Mouse (Mus musculus) lung, embryonic 16.5 days (tissue): ENCODE measurements at regions not wholly inside any gene's neighbourhood (a gene's known extent, or its start where the extent isn't known, plus 50 kb on each side); places are given as distances from the start of the nearest gene placed in this dataset.

Experiments
- ATAC-seq: fragments of 200-750 bp; cut with Nextera tagmentation; 2 replicates; pipeline ENCODE4 v1.8.0; 2017; ENCODE audit warnings: low read depth, mild to moderate bottlenecking, moderate library complexity
- H3K27ac ChIP-seq: fragments of 300-500 bp; sonication (generic); 2 replicates; pipeline ENCODE4 v1.5.1; 2014; ENCODE audit warnings: mild to moderate bottlenecking, control low read depth, low read length
- H3K27me3 ChIP-seq: fragments of 300-500 bp; sonication (generic); 2 replicates; pipeline ENCODE4 v1.6.1; 2014; ENCODE audit warnings: low read depth, low read length, mixed read lengths; ENCODE audit not compliant: control insufficient read depth, insufficient read depth
- H3K36me3 ChIP-seq: fragments of 300-500 bp; sonication (generic); 2 replicates; pipeline ENCODE4 v1.6.1; 2014; ENCODE audit warnings: low read length; ENCODE audit not compliant: control insufficient read depth, insufficient read depth
- H3K4me1 ChIP-seq: fragments of 300-500 bp; sonication (generic); replicated peaks from 2 replicates; pipeline ENCODE4 v1.6.1; 2014; ENCODE audit warnings: low read length, mixed read lengths; ENCODE audit not compliant: control insufficient read depth, insufficient read depth
- H3K4me2 ChIP-seq: fragments of 300-500 bp; sonication (generic); 2 replicates; pipeline ENCODE4 v1.6.1; 2014; ENCODE audit warnings: low read depth, low read length, control low read depth
- H3K4me3 ChIP-seq: fragments of 300-500 bp; sonication (generic); 2 replicates; pipeline ENCODE4 v1.5.1; 2014; ENCODE audit warnings: mild to moderate bottlenecking, low read length, control low read depth
- H3K9ac ChIP-seq: fragments of 300-500 bp; sonication (generic); 2 replicates; pipeline ENCODE4 v1.6.1; 2014; ENCODE audit warnings: low read length, control low read depth
- H3K9me3 ChIP-seq: fragments of 300-500 bp; sonication (generic); 2 replicates; pipeline ENCODE4 v1.6.1; 2016; ENCODE audit warnings: low read length; ENCODE audit not compliant: control insufficient read depth
- WGBS: fragments of 180-500 bp; shearing (Covaris S2); extraction: QIAGEN DNeasy Blood & Tissue Kit; methylation state at CpG from one replicate; pipeline ENCODE4 v1.1.7; 2014; 5-methylcytosine and 5-hydroxymethylcytosine counted together

- no peak overlapping the region for H3K27ac ChIP-seq
- ATAC-seq = no peak
- no peak overlapping the region for H3K4me3 ChIP-seq
- 54% methylated on average over 3 of the region's 3 CpGs for WGBS
- no peak overlapping the region for H3K4me2 ChIP-seq
- H3K4me1 ChIP-seq = no peaks in the 10 kb centered on the region
- H3K9ac ChIP-seq = no peak overlapping the region
- H3K36me3 ChIP-seq = no peaks in the 10 kb centered on the region
- H3K9me3 ChIP-seq = no peaks in the 10 kb centered on the region
- H3K27me3 ChIP-seq = no peaks in the 10 kb centered on the region
Measured at GRCm38 (mm10) chr8:51032386-51032785, 2188.6 kb upstream of the Tenm3 start.

GRCm38 (mm10) chr8:51010508-51010907 lies 2166.8 kb upstream of the Tenm3 start:
- no peaks in the 10 kb centered on the region for H3K36me3 ChIP-seq
- H3K9me3 ChIP-seq = no peaks in the 10 kb centered on the region
- no peak overlapping the region for H3K27ac ChIP-seq
- H3K4me2 ChIP-seq = no peak overlapping the region
- H3K4me1 ChIP-seq = no peaks in the 10 kb centered on the region
- H3K27me3 ChIP-seq = no peaks in the 10 kb centered on the region
- no peak overlapping the region for H3K4me3 ChIP-seq
- ATAC-seq = no peak
- 76% methylated on average over 3 of the region's 3 CpGs for WGBS
- no peak overlapping the region for H3K9ac ChIP-seq

GRCm38 (mm10) chr8:50967386-50967785 lies 2123.6 kb upstream of the Tenm3 start:
- no peak overlapping the region for H3K4me3 ChIP-seq
- H3K27ac ChIP-seq = no peak overlapping the region
- 46% methylated on average over 4 of the region's 4 CpGs for WGBS
- no peak overlapping the region for H3K4me2 ChIP-seq
- ATAC-seq = no peak
- no peaks in the 10 kb centered on the region for H3K9me3 ChIP-seq
- H3K27me3 ChIP-seq = no peaks in the 10 kb centered on the region
- H3K9ac ChIP-seq = no peak overlapping the region
- H3K4me1 ChIP-seq = no peaks in the 10 kb centered on the region
- no peaks in the 10 kb centered on the region for H3K36me3 ChIP-seq

GRCm38 (mm10) chr8:50917540-50917939 lies 2073.8 kb upstream of the Tenm3 start:
- Histone ChIP-seq H3K9ac (no peak overlapping the region), H3K4me2 (no peak overlapping the region), H3K4me3 (no peak overlapping the region), H3K4me1 (peaks cover 6% of the 10 kb centered on the region; the same call in 1 of the 2 replicates), H3K27me3 (peaks cover 25% of the 10 kb centered on the region), H3K36me3 (no peaks in the 10 kb centered on the region), H3K27ac (no peak overlapping the region), H3K9me3 (no peaks in the 10 kb centered on the region)
- no peak for ATAC-seq
- WGBS = 22% methylated on average over 5 of the region's 5 CpGs

- Histone ChIP-seq H3K4me3 (peak overlapping the region; percentile 53), H3K36me3 (no peaks in the 10 kb centered on the region), H3K27me3 (peaks cover 25% of the 10 kb centered on the region), H3K27ac (no peak overlapping the region), H3K4me1 (peaks cover 6% of the 10 kb centered on the region; the same call in 1 of the 2 replicates), H3K4me2 (peak overlapping the region; percentile 94), H3K9me3 (no peaks in the 10 kb centered on the region), H3K9ac (no peak overlapping the region)
- ATAC-seq = no peak
- 4% methylated on average over 8 of the region's 8 CpGs for WGBS
Measured at GRCm38 (mm10) chr8:50916733-50917113, 2073.0 kb upstream of the Tenm3 start.

GRCm38 (mm10) chr8:50915876-50916732 lies 2072.4 kb upstream of the Tenm3 start:
- peaks cover 25% of the 10 kb centered on the region for H3K27me3 ChIP-seq
- ATAC-seq = peak; percentile 51
- peak overlapping the region; percentile 94 for H3K4me2 ChIP-seq
- H3K27ac ChIP-seq = no peak overlapping the region
- WGBS = under 1% methylated on average over 53 of the region's 56 CpGs
- H3K9ac ChIP-seq = 0 out of 2 replicates have a peak overlapping the region, but pooled peaks have one; percentile 17
- peak overlapping the region; percentile 53 for H3K4me3 ChIP-seq
- peaks cover 6% of the 10 kb centered on the region; the same call in 1 of the 2 replicates for H3K4me1 ChIP-seq
- H3K36me3 ChIP-seq = no peaks in the 10 kb centered on the region
- no peaks in the 10 kb centered on the region for H3K9me3 ChIP-seq

GRCm38 (mm10) chr8:50915259-50915875 lies 2071.6 kb upstream of the Tenm3 start:
- Histone ChIP-seq H3K9ac (0 out of 2 replicates have a peak overlapping the region, but pooled peaks have one; percentile 17), H3K4me2 (peak overlapping the region; percentile 94), H3K9me3 (no peaks in the 10 kb centered on the region), H3K27ac (no peak overlapping the region), H3K36me3 (no peaks in the 10 kb centered on the region), H3K27me3 (peaks cover 25% of the 10 kb centered on the region), H3K4me3 (peak overlapping the region; percentile 53), H3K4me1 (peaks cover 6% of the 10 kb centered on the region; the same call in 1 of the 2 replicates)
- 0 out of 2 replicates have a peak, but pooled peaks have one; percentile 10 for ATAC-seq
- WGBS = 0% methylated on average over 22 of the region's 22 CpGs

GRCm38 (mm10) chr8:50914615-50915014 lies 2070.9 kb upstream of the Tenm3 start:
- H3K4me2 ChIP-seq = peak overlapping the region; percentile 94
- WGBS = 17% methylated on average over 7 of the region's 7 CpGs

GRCm38 (mm10) chr8:50878198-50878597 lies 2034.4 kb upstream of the Tenm3 start:
- Histone ChIP-seq H3K27me3 (no peaks in the 10 kb centered on the region), H3K9me3 (no peaks in the 10 kb centered on the region; the same call in 1 of the 2 replicates), H3K27ac (no peak overlapping the region), H3K9ac (no peak overlapping the region), H3K4me1 (no peaks in the 10 kb centered on the region), H3K36me3 (no peaks in the 10 kb centered on the region), H3K4me2 (no peak overlapping the region), H3K4me3 (no peak overlapping the region)
- WGBS = 77% methylated on average over 5 of the region's 5 CpGs
- ATAC-seq = no peak

More at GRCm38 (mm10) chr8:50914615-50915014, 2070.9 kb upstream of the Tenm3 start:
- Histone ChIP-seq H3K9me3 (no peaks in the 10 kb centered on the region), H3K4me3 (no peak overlapping the region; the same call in 1 of the 2 replicates), H3K36me3 (no peaks in the 10 kb centered on the region), H3K9ac (no peak overlapping the region), H3K4me1 (peaks cover 6% of the 10 kb centered on the region; the same call in 1 of the 2 replicates), H3K27ac (no peak overlapping the region), H3K27me3 (peaks cover 25% of the 10 kb centered on the region)
- no peak for ATAC-seq
